Mouse (Mus musculus): ENCODE data around the gene Gm49384. TPM values are rescaled to one million over a fixed set of nuclear protein-coding genes. Genes with fewer than 3 reads are reported as not detected.

Gene Gm49384
- total and polyA plus RNA-seq, 3 experiments = 36.0 to 40.3 TPM; not detected in 1

- ATAC-seq (ENCODE audit: extremely low read depth, insufficient number of reproducible peaks, low FRiP score, poor library complexity, severe bottlenecking) = no peak
- H3K9me3 ChIP-seq (replicated peaks) = no peaks in the 10 kb centered on the region
- peaks cover 61% of the 10 kb centered on the region for H3K36me3 ChIP-seq (replicated peaks)
- no peak for DNase-seq (ENCODE audit: low spot score)
- TF ChIP-seq POLR2AphosphoS5 (IDR thresholded peaks at IDR 0.05; ENCODE audit: insufficient replicate concordance, low read depth, low read length) = no peak
- no peak for TF ChIP-seq TAL1 (conservative IDR thresholded peaks at IDR 0.05; ENCODE audit: low read depth, low read length)
- TF ChIP-seq GATA2 (IDR thresholded peaks at IDR 0.05; ENCODE audit: borderline replicate concordance, low read depth, low read length) = no peak
- no peak for TF ChIP-seq CTCF (IDR thresholded peaks at IDR 0.05; ENCODE audit: low read depth, low read length)
- TF ChIP-seq GATA1 (IDR thresholded peaks at IDR 0.05; ENCODE audit: borderline replicate concordance, low read length) = no peak
- H3K27me3 ChIP-seq (ENCODE audit: insufficient read depth, low read length) = no peaks in the 10 kb centered on the region
- peaks cover 50% of the 10 kb centered on the region for H3K4me1 ChIP-seq (ENCODE audit: insufficient read depth, low read depth, low read length)
- peak overlapping the region; percentile 90 for H3K4me3 ChIP-seq (ENCODE audit: low read depth, low read length)
Observed at GRCm38 (mm10) chr12:69185371-69185770, 18.7 kb downstream of the Gm49384 start.

GRCm38 (mm10) chr12:69184342-69185295 lies 19.4 kb downstream of the Gm49384 start:
- no peaks in the 10 kb centered on the region for H3K27me3 ChIP-seq (ENCODE audit: insufficient read depth, low read length)
- no peak for TF ChIP-seq TAL1 (conservative IDR thresholded peaks at IDR 0.05; ENCODE audit: low read depth, low read length)
- TF ChIP-seq GATA1 (IDR thresholded peaks at IDR 0.05; ENCODE audit: borderline replicate concordance, low read length) = no peak
- no peak for TF ChIP-seq POLR2AphosphoS5 (IDR thresholded peaks at IDR 0.05; ENCODE audit: insufficient replicate concordance, low read depth, low read length)
- no peak for TF ChIP-seq CTCF (IDR thresholded peaks at IDR 0.05; ENCODE audit: low read depth, low read length)
- no peak for TF ChIP-seq GATA2 (IDR thresholded peaks at IDR 0.05; ENCODE audit: borderline replicate concordance, low read depth, low read length)
- DNase-seq (ENCODE audit: low spot score) (peak; percentile 64), ATAC-seq (ENCODE audit: extremely low read depth, insufficient number of reproducible peaks, low FRiP score, poor library complexity, severe bottlenecking) (no peak; the same call in 1 of the 2 replicates)
- H3K4me1 ChIP-seq (ENCODE audit: insufficient read depth, low read depth, low read length) = peaks cover 53% of the 10 kb centered on the region
- no peaks in the 10 kb centered on the region for H3K9me3 ChIP-seq (replicated peaks)
- peak overlapping the region; percentile 90 for H3K4me3 ChIP-seq (ENCODE audit: low read depth, low read length)
- peaks cover 60% of the 10 kb centered on the region for H3K36me3 ChIP-seq (replicated peaks)

- H3K27me3 ChIP-seq (ENCODE audit: insufficient read depth, low read length) = no peaks in the 10 kb centered on the region
- peaks cover 63% of the 10 kb centered on the region for H3K36me3 ChIP-seq (replicated peaks)
- TF ChIP-seq GATA1 (IDR thresholded peaks at IDR 0.05; ENCODE audit: borderline replicate concordance, low read length) = no peak
- no peak for TF ChIP-seq CTCF (IDR thresholded peaks at IDR 0.05; ENCODE audit: low read depth, low read length)
- TF ChIP-seq POLR2AphosphoS5 (IDR thresholded peaks at IDR 0.05; ENCODE audit: insufficient replicate concordance, low read depth, low read length) = 0 out of 2 replicates have a peak, but pooled peaks have one; percentile 27
- no peak for TF ChIP-seq TAL1 (conservative IDR thresholded peaks at IDR 0.05; ENCODE audit: low read depth, low read length)
- TF ChIP-seq GATA2 (IDR thresholded peaks at IDR 0.05; ENCODE audit: borderline replicate concordance, low read depth, low read length) = no peak
- H3K4me3 ChIP-seq (ENCODE audit: low read depth, low read length) = peak within 1 kb of the TSS; percentile 90
- peaks cover 54% of the 10 kb centered on the region for H3K4me1 ChIP-seq (ENCODE audit: insufficient read depth, low read depth, low read length)
- H3K9me3 ChIP-seq (replicated peaks) = no peaks in the 10 kb centered on the region
- DNase-seq (ENCODE audit: low spot score) (peak; percentile 99), ATAC-seq (ENCODE audit: extremely low read depth, insufficient number of reproducible peaks, low FRiP score, poor library complexity, severe bottlenecking) (peak; percentile 85)
Observed at GRCm38 (mm10) chr12:69183583-69184308, 20.3 kb downstream of the Gm49384 start, which contains the start of the genes Rpl36al and Mgat2. Gene Rpl36al (minus strand): TSS chr12:69184083. Gene Mgat2 (plus strand): TSS chr12:69184157.

- no peak for DNase-seq (ENCODE audit: low spot score)
- Histone ChIP-seq H3K36me3 (replicated peaks) (peaks cover 60% of the 10 kb centered on the region), H3K4me3 (ENCODE audit: low read depth, low read length) (peak overlapping the region; percentile 28; the same call in 1 of the 2 replicates), H3K27me3 (ENCODE audit: insufficient read depth, low read length) (no peaks in the 10 kb centered on the region), H3K4me1 (ENCODE audit: insufficient read depth, low read depth, low read length) (peaks cover 39% of the 10 kb centered on the region), H3K9me3 (replicated peaks) (peaks cover 4% of the 10 kb centered on the region)
- TF ChIP-seq CTCF (IDR thresholded peaks at IDR 0.05; ENCODE audit: low read depth, low read length) (no peak), GATA1 (IDR thresholded peaks at IDR 0.05; ENCODE audit: borderline replicate concordance, low read length) (no peak), GATA2 (IDR thresholded peaks at IDR 0.05; ENCODE audit: borderline replicate concordance, low read depth, low read length) (no peak), TAL1 (conservative IDR thresholded peaks at IDR 0.05; ENCODE audit: low read depth, low read length) (no peak), POLR2AphosphoS5 (IDR thresholded peaks at IDR 0.05; ENCODE audit: insufficient replicate concordance, low read depth, low read length) (no peak)
- no peak for ATAC-seq (ENCODE audit: extremely low read depth, insufficient number of reproducible peaks, low FRiP score, poor library complexity, severe bottlenecking)
Observed at GRCm38 (mm10) chr12:69181800-69182199, 22.3 kb downstream of the Gm49384 start.

GRCm38 (mm10) chr12:69179371-69179770 lies 24.7 kb downstream of the Gm49384 start:
- Histone ChIP-seq H3K36me3 (replicated peaks) (peaks cover 69% of the 10 kb centered on the region), H3K4me1 (ENCODE audit: insufficient read depth, low read depth, low read length) (peaks cover 27% of the 10 kb centered on the region), H3K9me3 (replicated peaks) (peaks cover 4% of the 10 kb centered on the region), H3K4me3 (ENCODE audit: low read depth, low read length) (no peak overlapping the region), H3K27me3 (ENCODE audit: insufficient read depth, low read length) (no peaks in the 10 kb centered on the region)
- TF ChIP-seq POLR2AphosphoS5 (IDR thresholded peaks at IDR 0.05; ENCODE audit: insufficient replicate concordance, low read depth, low read length) = no peak
- no peak for TF ChIP-seq TAL1 (conservative IDR thresholded peaks at IDR 0.05; ENCODE audit: low read depth, low read length)
- no peak for TF ChIP-seq GATA1 (IDR thresholded peaks at IDR 0.05; ENCODE audit: borderline replicate concordance, low read length)
- no peak for TF ChIP-seq CTCF (IDR thresholded peaks at IDR 0.05; ENCODE audit: low read depth, low read length)
- TF ChIP-seq GATA2 (IDR thresholded peaks at IDR 0.05; ENCODE audit: borderline replicate concordance, low read depth, low read length) = no peak
- ATAC-seq (ENCODE audit: extremely low read depth, insufficient number of reproducible peaks, low FRiP score, poor library complexity, severe bottlenecking) (no peak), DNase-seq (ENCODE audit: low spot score) (no peak)
